Mouse (Mus musculus): ENCODE results near the gene Hspb6. TPM values are rescaled to one million over a fixed set of nuclear protein-coding genes. Genes with fewer than 3 reads are reported as not detected.

Gene Hspb6
- total and polyA plus RNA-seq, 2 experiments from 2014 or later: 6.4 to 15.8 TPM

- Histone ChIP-seq H3K36me3 (ENCODE audit: insufficient read depth, low read length) (no peaks in the 10 kb centered on the region), H3K4me1 (ENCODE audit: insufficient read depth, low read length) (no peaks in the 10 kb centered on the region; the same call in 1 of the 2 replicates), H3K9me3 (ENCODE audit: low read length) (no peaks in the 10 kb centered on the region), H3K4me3 (ENCODE audit: low read length) (no peak overlapping the region), H3K9ac (replicated peaks; ENCODE audit: low read length) (no peak overlapping the region), H3K4me2 (ENCODE audit: low read depth, low read length) (no peak overlapping the region), H3K27me3 (ENCODE audit: insufficient read depth, low read length) (no peaks in the 10 kb centered on the region), H3K27ac (no peak overlapping the region)
- no peak for ATAC-seq
- TF ChIP-seq CTCF (IDR thresholded peaks at IDR 0.05; ENCODE audit: low read depth): no peak
- WGBS: 74% methylated on average over 5 of the region's 5 CpGs
- DNase-seq (ENCODE audit: low spot score): no peak
Observed at GRCm38 (mm10) chr7:30596811-30597210, 44.8 kb downstream of the Hspb6 start.

GRCm38 (mm10) chr7:30598786-30599185 lies 46.8 kb downstream of the Hspb6 start, which contains the start of gene Zbtb32:
Gene Zbtb32 (minus strand): TSS chr7:30598909.
- no peak within 1 kb of the TSS for H3K9ac ChIP-seq (replicated peaks; ENCODE audit: low read length)
- no peak within 1 kb of the TSS for H3K27ac ChIP-seq
- ATAC-seq (no peak), DNase-seq (ENCODE audit: low spot score) (no peak)
- H3K4me3 ChIP-seq (ENCODE audit: low read length): no peak within 1 kb of the TSS
- 92% methylated on average over 12 of the region's 12 CpGs for WGBS
- peak within 1 kb of the TSS; percentile 40 for H3K4me2 ChIP-seq (ENCODE audit: low read depth, low read length)
- H3K9me3 ChIP-seq (ENCODE audit: low read length): no peaks in the 10 kb centered on the region
- no peak for TF ChIP-seq CTCF (IDR thresholded peaks at IDR 0.05; ENCODE audit: low read depth)
- H3K36me3 ChIP-seq (ENCODE audit: insufficient read depth, low read length): no peaks in the 10 kb centered on the region
- no peaks in the 10 kb centered on the region; the same call in 1 of the 2 replicates for H3K4me1 ChIP-seq (ENCODE audit: insufficient read depth, low read length)
- H3K27me3 ChIP-seq (ENCODE audit: insufficient read depth, low read length): no peaks in the 10 kb centered on the region

GRCm38 (mm10) chr7:30599933-30600353 lies 48.0 kb downstream of the Hspb6 start:
- TF ChIP-seq CTCF (IDR thresholded peaks at IDR 0.05; ENCODE audit: low read depth): no peak
- Histone ChIP-seq H3K9ac (replicated peaks; ENCODE audit: low read length) (no peak overlapping the region), H3K4me3 (ENCODE audit: low read length) (no peak overlapping the region), H3K27ac (no peak overlapping the region), H3K36me3 (ENCODE audit: insufficient read depth, low read length) (no peaks in the 10 kb centered on the region), H3K4me2 (ENCODE audit: low read depth, low read length) (peak overlapping the region; percentile 40), H3K27me3 (ENCODE audit: insufficient read depth, low read length) (no peaks in the 10 kb centered on the region), H3K4me1 (ENCODE audit: insufficient read depth, low read length) (no peaks in the 10 kb centered on the region; the same call in 1 of the 2 replicates), H3K9me3 (ENCODE audit: low read length) (no peaks in the 10 kb centered on the region)
- ATAC-seq: peak; percentile 97
- DNase-seq (ENCODE audit: low spot score): peak; percentile 97
- WGBS: 2% methylated on average over 16 of the region's 16 CpGs

GRCm38 (mm10) chr7:30600651-30601050 lies 48.7 kb downstream of the Hspb6 start:
- ATAC-seq: no peak
- Histone ChIP-seq H3K27ac (no peak overlapping the region), H3K4me2 (ENCODE audit: low read depth, low read length) (peak overlapping the region; percentile 40; the same call in 1 of the 2 replicates)

GRCm38 (mm10) chr7:30602583-30602982 lies 50.6 kb downstream of the Hspb6 start:
- no peak overlapping the region for H3K9ac ChIP-seq (replicated peaks; ENCODE audit: low read length)
- H3K4me1 ChIP-seq (ENCODE audit: insufficient read depth, low read length): no peaks in the 10 kb centered on the region; the same call in 1 of the 2 replicates
- DNase-seq (ENCODE audit: low spot score): no peak
- 44% methylated on average over 3 of the region's 3 CpGs for WGBS
- no peak overlapping the region for H3K4me3 ChIP-seq (ENCODE audit: low read length)
- no peak for TF ChIP-seq CTCF (IDR thresholded peaks at IDR 0.05; ENCODE audit: low read depth)
- no peak overlapping the region for H3K27ac ChIP-seq
- no peak for ATAC-seq
- no peaks in the 10 kb centered on the region for H3K36me3 ChIP-seq (ENCODE audit: insufficient read depth, low read length)
- H3K27me3 ChIP-seq (ENCODE audit: insufficient read depth, low read length): no peaks in the 10 kb centered on the region
- no peaks in the 10 kb centered on the region for H3K9me3 ChIP-seq (ENCODE audit: low read length)
- H3K4me2 ChIP-seq (ENCODE audit: low read depth, low read length): no peak overlapping the region

More at GRCm38 (mm10) chr7:30600651-30601050, 48.7 kb downstream of the Hspb6 start:
- no peak for DNase-seq (ENCODE audit: low spot score)
- Histone ChIP-seq H3K36me3 (ENCODE audit: insufficient read depth, low read length) (no peaks in the 10 kb centered on the region), H3K9ac (replicated peaks; ENCODE audit: low read length) (no peak overlapping the region), H3K9me3 (ENCODE audit: low read length) (no peaks in the 10 kb centered on the region), H3K4me1 (ENCODE audit: insufficient read depth, low read length) (no peaks in the 10 kb centered on the region; the same call in 1 of the 2 replicates), H3K27me3 (ENCODE audit: insufficient read depth, low read length) (no peaks in the 10 kb centered on the region), H3K4me3 (ENCODE audit: low read length) (no peak overlapping the region)
- TF ChIP-seq CTCF (IDR thresholded peaks at IDR 0.05; ENCODE audit: low read depth): no peak
- WGBS: 65% methylated on average over 7 of the region's 7 CpGs

- no peaks in the 10 kb centered on the region for H3K36me3 ChIP-seq (ENCODE audit: insufficient read depth, low read length)
- TF ChIP-seq CTCF (IDR thresholded peaks at IDR 0.05; ENCODE audit: low read depth): no peak
- DNase-seq (ENCODE audit: low spot score): no peak
- H3K27me3 ChIP-seq (ENCODE audit: insufficient read depth, low read length): no peaks in the 10 kb centered on the region
- ATAC-seq: no peak
- H3K4me3 ChIP-seq (ENCODE audit: low read length): no peak overlapping the region
- WGBS: 66% methylated on average over 8 of the region's 8 CpGs
- H3K9me3 ChIP-seq (ENCODE audit: low read length): no peaks in the 10 kb centered on the region
- no peak overlapping the region for H3K27ac ChIP-seq
- no peak overlapping the region for H3K9ac ChIP-seq (replicated peaks; ENCODE audit: low read length)
- no peaks in the 10 kb centered on the region; the same call in 1 of the 2 replicates for H3K4me1 ChIP-seq (ENCODE audit: insufficient read depth, low read length)
- no peak overlapping the region for H3K4me2 ChIP-seq (ENCODE audit: low read depth, low read length)
Observed at GRCm38 (mm10) chr7:30604424-30604823, 52.4 kb downstream of the Hspb6 start.

GRCm38 (mm10) chr7:30604944-30605343 lies 53.0 kb downstream of the Hspb6 start:
- H3K36me3 ChIP-seq (ENCODE audit: insufficient read depth, low read length): no peaks in the 10 kb centered on the region
- 90% methylated on average over 8 of the region's 8 CpGs for WGBS
- ATAC-seq (no peak), DNase-seq (ENCODE audit: low spot score) (no peak)
- no peaks in the 10 kb centered on the region for H3K27me3 ChIP-seq (ENCODE audit: insufficient read depth, low read length)
- no peaks in the 10 kb centered on the region for H3K9me3 ChIP-seq (ENCODE audit: low read length)
- H3K4me1 ChIP-seq (ENCODE audit: insufficient read depth, low read length): no peaks in the 10 kb centered on the region
- no peak overlapping the region for H3K9ac ChIP-seq (replicated peaks; ENCODE audit: low read length)
- TF ChIP-seq CTCF (IDR thresholded peaks at IDR 0.05; ENCODE audit: low read depth): no peak
- H3K4me2 ChIP-seq (ENCODE audit: low read depth, low read length): no peak overlapping the region
- H3K4me3 ChIP-seq (ENCODE audit: low read length): no peak overlapping the region
- H3K27ac ChIP-seq: no peak overlapping the region

Small RNAs within 50 kb of the gene (microRNA-seq; reads per million reads assigned to microRNA genes)
- 0 to 2.1 reads per million in 2 experiments for gene Gm38670
- 0.36 to 0.71 reads per million in 2 experiments for gene Mir3569

Other genes starting within 250 kb of the Hspb6 start
Only the 30 nearest of the 34 such genes appear.
- 12.9 and 14.7 TPM in 2 replicates for gene Sdhaf1, start 228.3 kb upstream of the Hspb6 start, total RNA-seq (2014; rRNA removed)
- 17.8 and 19.3 TPM in 2 replicates for gene Sdhaf1, start 228.3 kb upstream of the Hspb6 start, polyA plus RNA-seq (2015; fragmentation: Nextera tagmentation; extraction: Ambion mirVana)
- gene Lrfn3, start 189.4 kb upstream of the Hspb6 start, total RNA-seq (2014; rRNA removed): 45.9 and 47.4 TPM in 2 replicates
- gene Lrfn3, start 189.4 kb upstream of the Hspb6 start, polyA plus RNA-seq (2015; fragmentation: Nextera tagmentation; extraction: Ambion mirVana): 17.5 and 18.1 TPM in 2 replicates
- gene Tyrobp, start 138.4 kb upstream of the Hspb6 start, total RNA-seq (2014; rRNA removed): 37.3 and 59.9 TPM in 2 replicates
- gene Tyrobp, start 138.4 kb upstream of the Hspb6 start, polyA plus RNA-seq (2015; fragmentation: Nextera tagmentation; extraction: Ambion mirVana): 50.3 and 56.1 TPM in 2 replicates
- gene Hcst, start 132.3 kb upstream of the Hspb6 start, total RNA-seq (2014; rRNA removed): not detected in 2 replicates
- 0.84 and 1.0 TPM in 2 replicates for gene Hcst, start 132.3 kb upstream of the Hspb6 start, polyA plus RNA-seq (2015; fragmentation: Nextera tagmentation; extraction: Ambion mirVana)
- 1.9 and 3.7 TPM in 2 replicates for gene Nfkbid, start 130.4 kb upstream of the Hspb6 start, total RNA-seq (2014; rRNA removed)
- 2.1 TPM in 2 replicates for gene Nfkbid, start 130.4 kb upstream of the Hspb6 start, polyA plus RNA-seq (2015; fragmentation: Nextera tagmentation; extraction: Ambion mirVana)
- gene Aplp1, start 106.6 kb upstream of the Hspb6 start, total RNA-seq (2014; rRNA removed): 840 and 852 TPM in 2 replicates
- 617 and 682 TPM in 2 replicates for gene Aplp1, start 106.6 kb upstream of the Hspb6 start, polyA plus RNA-seq (2015; fragmentation: Nextera tagmentation; extraction: Ambion mirVana)
- gene Kirrel2, start 94.5 kb upstream of the Hspb6 start, total RNA-seq (2014; rRNA removed): 10.7 and 14.7 TPM in 2 replicates
- gene Kirrel2, start 94.5 kb upstream of the Hspb6 start, polyA plus RNA-seq (2015; fragmentation: Nextera tagmentation; extraction: Ambion mirVana): 4.4 and 5.8 TPM in 2 replicates
- 2.3 and 2.4 TPM in 2 replicates for gene Nphs1, start 93.9 kb upstream of the Hspb6 start, total RNA-seq (2014; rRNA removed)
- gene Nphs1, start 93.9 kb upstream of the Hspb6 start, polyA plus RNA-seq (2015; fragmentation: Nextera tagmentation; extraction: Ambion mirVana): 0.50 and 1.0 TPM in 2 replicates
- not detected in 2 replicates for gene Prodh2, start 58.6 kb upstream of the Hspb6 start, total RNA-seq (2014; rRNA removed)
- gene Prodh2, start 58.6 kb upstream of the Hspb6 start, polyA plus RNA-seq (2015; fragmentation: Nextera tagmentation; extraction: Ambion mirVana): 0.24 TPM in 1 of 2 replicates, not detected in the other
- 55.7 and 59.7 TPM in 2 replicates for gene Arhgap33, start 17.1 kb upstream of the Hspb6 start, total RNA-seq (2014; rRNA removed)
- 64.8 and 73.1 TPM in 2 replicates for gene Arhgap33, start 17.1 kb upstream of the Hspb6 start, polyA plus RNA-seq (2015; fragmentation: Nextera tagmentation; extraction: Ambion mirVana)
- gene Proser3, start 121 bp downstream of the Hspb6 start, total RNA-seq (2014; rRNA removed): 13.1 and 14.0 TPM in 2 replicates
- gene Proser3, start 121 bp downstream of the Hspb6 start, polyA plus RNA-seq (2015; fragmentation: Nextera tagmentation; extraction: Ambion mirVana): 3.0 and 3.1 TPM in 2 replicates
- 14.3 and 21.0 TPM in 2 replicates for gene Lin37, start 7.7 kb downstream of the Hspb6 start, total RNA-seq (2014; rRNA removed)
- gene Lin37, start 7.7 kb downstream of the Hspb6 start, polyA plus RNA-seq (2015; fragmentation: Nextera tagmentation; extraction: Ambion mirVana): 45.0 and 48.0 TPM in 2 replicates
- 41.7 and 53.4 TPM in 2 replicates for gene U2af1l4, start 11.1 kb downstream of the Hspb6 start, total RNA-seq (2014; rRNA removed)
- gene U2af1l4, start 11.1 kb downstream of the Hspb6 start, polyA plus RNA-seq (2015; fragmentation: Nextera tagmentation; extraction: Ambion mirVana): 103 and 104 TPM in 2 replicates
- 2.9 and 3.7 TPM in 2 replicates for gene Gm49396, start 11.2 kb downstream of the Hspb6 start, total RNA-seq (2014; rRNA removed)
- 6.4 and 7.0 TPM in 2 replicates for gene Gm49396, start 11.2 kb downstream of the Hspb6 start, polyA plus RNA-seq (2015; fragmentation: Nextera tagmentation; extraction: Ambion mirVana)
- gene Psenen, start 11.4 kb downstream of the Hspb6 start, total RNA-seq (2014; rRNA removed): 72.0 and 90.4 TPM in 2 replicates
- gene Psenen, start 11.4 kb downstream of the Hspb6 start, polyA plus RNA-seq (2015; fragmentation: Nextera tagmentation; extraction: Ambion mirVana): 154 and 155 TPM in 2 replicates
- gene Igflr1, start 13.2 kb downstream of the Hspb6 start, total RNA-seq (2014; rRNA removed): 5.6 TPM in 1 of 2 replicates, not detected in the other
- 2.6 and 3.4 TPM in 2 replicates for gene Igflr1, start 13.2 kb downstream of the Hspb6 start, polyA plus RNA-seq (2015; fragmentation: Nextera tagmentation; extraction: Ambion mirVana)
- 27.1 and 36.7 TPM in 2 replicates for gene Kmt2b, start 36.5 kb downstream of the Hspb6 start, total RNA-seq (2014; rRNA removed)
- 6.7 and 7.1 TPM in 2 replicates for gene Kmt2b, start 36.5 kb downstream of the Hspb6 start, polyA plus RNA-seq (2015; fragmentation: Nextera tagmentation; extraction: Ambion mirVana)
- gene Zbtb32, start 46.7 kb downstream of the Hspb6 start, total RNA-seq (2014; rRNA removed): not detected in 2 replicates
- gene Zbtb32, start 46.7 kb downstream of the Hspb6 start, polyA plus RNA-seq (2015; fragmentation: Nextera tagmentation; extraction: Ambion mirVana): 0.18 and 0.23 TPM in 2 replicates
- gene Upk1a, start 60.7 kb downstream of the Hspb6 start, total RNA-seq (2014; rRNA removed): 0.14 and 0.99 TPM in 2 replicates
- 0.62 and 0.99 TPM in 2 replicates for gene Upk1a, start 60.7 kb downstream of the Hspb6 start, polyA plus RNA-seq (2015; fragmentation: Nextera tagmentation; extraction: Ambion mirVana)
- 352 and 389 TPM in 2 replicates for gene Cox6b1, start 74.0 kb downstream of the Hspb6 start, total RNA-seq (2014; rRNA removed)
- 1,552 and 1,572 TPM in 2 replicates for gene Cox6b1, start 74.0 kb downstream of the Hspb6 start, polyA plus RNA-seq (2015; fragmentation: Nextera tagmentation; extraction: Ambion mirVana)
- gene Etv2, start 83.7 kb downstream of the Hspb6 start, total RNA-seq (2014; rRNA removed): not detected in 2 replicates
- not detected in 2 replicates for gene Etv2, start 83.7 kb downstream of the Hspb6 start, polyA plus RNA-seq (2015; fragmentation: Nextera tagmentation; extraction: Ambion mirVana)
- 162 and 169 TPM in 2 replicates for gene Rbm42, start 98.1 kb downstream of the Hspb6 start, total RNA-seq (2014; rRNA removed)
- gene Rbm42, start 98.1 kb downstream of the Hspb6 start, polyA plus RNA-seq (2015; fragmentation: Nextera tagmentation; extraction: Ambion mirVana): 116 and 118 TPM in 2 replicates
- gene Haus5, start 112.8 kb downstream of the Hspb6 start, total RNA-seq (2014; rRNA removed): 22.2 and 24.1 TPM in 2 replicates
- 19.9 and 25.8 TPM in 2 replicates for gene Haus5, start 112.8 kb downstream of the Hspb6 start, polyA plus RNA-seq (2015; fragmentation: Nextera tagmentation; extraction: Ambion mirVana)
- gene Pmis2, start 119.4 kb downstream of the Hspb6 start, total RNA-seq (2014; rRNA removed): not detected in 2 replicates
- gene Pmis2, start 119.4 kb downstream of the Hspb6 start, polyA plus RNA-seq (2015; fragmentation: Nextera tagmentation; extraction: Ambion mirVana): not detected in 2 replicates
- not detected in 2 replicates for gene 2200002J24Rik, start 146.7 kb downstream of the Hspb6 start, total RNA-seq (2014; rRNA removed)
- gene 2200002J24Rik, start 146.7 kb downstream of the Hspb6 start, polyA plus RNA-seq (2015; fragmentation: Nextera tagmentation; extraction: Ambion mirVana): 0.55 TPM in 1 of 2 replicates, not detected in the other
- gene Atp4a, start 160.0 kb downstream of the Hspb6 start, total RNA-seq (2014; rRNA removed): 2.0 and 5.3 TPM in 2 replicates
- 4.2 and 6.0 TPM in 2 replicates for gene Atp4a, start 160.0 kb downstream of the Hspb6 start, polyA plus RNA-seq (2015; fragmentation: Nextera tagmentation; extraction: Ambion mirVana)
- 195 and 238 TPM in 2 replicates for gene Tmem147, start 177.4 kb downstream of the Hspb6 start, total RNA-seq (2014; rRNA removed)
- 338 and 342 TPM in 2 replicates for gene Tmem147, start 177.4 kb downstream of the Hspb6 start, polyA plus RNA-seq (2015; fragmentation: Nextera tagmentation; extraction: Ambion mirVana)
- gene Gapdhs, start 191.5 kb downstream of the Hspb6 start, total RNA-seq (2014; rRNA removed): not detected in 2 replicates
- 0.32 and 0.69 TPM in 2 replicates for gene Gapdhs, start 191.5 kb downstream of the Hspb6 start, polyA plus RNA-seq (2015; fragmentation: Nextera tagmentation; extraction: Ambion mirVana)
- 0.84 and 4.2 TPM in 2 replicates for gene Sbsn, start 199.3 kb downstream of the Hspb6 start, total RNA-seq (2014; rRNA removed)
- 2.9 and 3.0 TPM in 2 replicates for gene Sbsn, start 199.3 kb downstream of the Hspb6 start, polyA plus RNA-seq (2015; fragmentation: Nextera tagmentation; extraction: Ambion mirVana)
- 1.4 and 2.1 TPM in 2 replicates for gene Dmkn, start 211.6 kb downstream of the Hspb6 start, total RNA-seq (2014; rRNA removed)
- 3.9 and 5.8 TPM in 2 replicates for gene Dmkn, start 211.6 kb downstream of the Hspb6 start, polyA plus RNA-seq (2015; fragmentation: Nextera tagmentation; extraction: Ambion mirVana)

Measured in hindbrain, postnatal 0 days (tissue).